Mouse (Mus musculus): Measurements from ENCODE around the gene Adh7.

- TF ChIP-seq CTCF (IDR thresholded peaks at IDR 0.05; ENCODE audit: extremely low read depth, insufficient read depth, insufficient read length, insufficient replicate concordance) (no peak), POLR2A (IDR thresholded peaks at IDR 0.05; ENCODE audit: low read depth, low read length) (no peak)
Observed at GRCm38 (mm10) chr3:138242933-138243332, 25.4 kb downstream of the Adh7 start.
